Mouse (Mus musculus) layer of hippocampus, adult 2 months (tissue): ENCODE results near the gene Antxr1. TPM values are rescaled to one million over a fixed set of nuclear protein-coding genes. Genes with fewer than 3 reads are reported as not detected.

ENCODE experiments used
- DNase-seq, 2 experiments: peaks; one replicate each; pipeline ENCODE4 v3.0.0; 2022; ENCODE audit warnings: low spot score in 2 of 2
- H3K27ac ChIP-seq: fragments of 200-600 bp; 2 replicates; pipeline ENCODE4 v1.8.1; 2022
- H3K4me3 ChIP-seq: fragments of 200-600 bp; 2 replicates; pipeline ENCODE4 v1.8.1; 2022; ENCODE audit warnings: mild to moderate bottlenecking
- CTCF ChIP-seq: fragments of 200-600 bp; conservative IDR thresholded peaks from 2 replicates; pipeline ENCODE4 v1.8.1; 2022; ENCODE audit warnings: antibody characterized with exemption, mild to moderate bottlenecking, moderate library complexity
- long read RNA-seq, 2 experiments: library from polyadenylated mRNA; stranded (forward); transcript quantifications; one replicate each; pipeline ENCODE4 v2.0.0; 2021; ENCODE audit warnings: borderline mapping rate in 2 of 2
- total RNA-seq, 2 experiments: library from RNA; stranded (reverse); gene quantifications; 2 replicates each; pipeline ENCODE4 v1.2.3; 2021

Antxr1 gene
- total RNA-seq = 10 to 100 TPM in 1 of 2 experiments, 1 to 10 TPM in 1; 9.7 to 10.7 TPM
- long read RNA-seq, experiment 1, partial matches to known transcripts = 0 of 1 reads
- long read RNA-seq, experiment 1, other reads (novel, unspliced or antisense) = 1 of 1 reads
- long read RNA-seq, experiment 2 = 0 reads

GRCm38 (mm10) chr6:87335091-87335934 is at the start of gene Antxr1:
Gene Antxr1, minus strand, starts transcription at chr6:87335821.
- Histone ChIP-seq H3K27ac (peak within 1 kb of the TSS; percentile 90), H3K4me3 (peak within 1 kb of the TSS; percentile 63)
- peak; percentile 78 for TF ChIP-seq CTCF
- peak in 1 of 2 experiments; percentile 48 for DNase-seq

GRCm38 (mm10) chr6:87384761-87385160 is 49.1 kb upstream of the Antxr1 start:
- Histone ChIP-seq H3K4me3 (no peak overlapping the region; the same call in 1 of the 2 replicates), H3K27ac (no peak overlapping the region)
- peak in 1 of 2 experiments; percentile 12 for DNase-seq
- TF ChIP-seq CTCF = no peak

DNA sequence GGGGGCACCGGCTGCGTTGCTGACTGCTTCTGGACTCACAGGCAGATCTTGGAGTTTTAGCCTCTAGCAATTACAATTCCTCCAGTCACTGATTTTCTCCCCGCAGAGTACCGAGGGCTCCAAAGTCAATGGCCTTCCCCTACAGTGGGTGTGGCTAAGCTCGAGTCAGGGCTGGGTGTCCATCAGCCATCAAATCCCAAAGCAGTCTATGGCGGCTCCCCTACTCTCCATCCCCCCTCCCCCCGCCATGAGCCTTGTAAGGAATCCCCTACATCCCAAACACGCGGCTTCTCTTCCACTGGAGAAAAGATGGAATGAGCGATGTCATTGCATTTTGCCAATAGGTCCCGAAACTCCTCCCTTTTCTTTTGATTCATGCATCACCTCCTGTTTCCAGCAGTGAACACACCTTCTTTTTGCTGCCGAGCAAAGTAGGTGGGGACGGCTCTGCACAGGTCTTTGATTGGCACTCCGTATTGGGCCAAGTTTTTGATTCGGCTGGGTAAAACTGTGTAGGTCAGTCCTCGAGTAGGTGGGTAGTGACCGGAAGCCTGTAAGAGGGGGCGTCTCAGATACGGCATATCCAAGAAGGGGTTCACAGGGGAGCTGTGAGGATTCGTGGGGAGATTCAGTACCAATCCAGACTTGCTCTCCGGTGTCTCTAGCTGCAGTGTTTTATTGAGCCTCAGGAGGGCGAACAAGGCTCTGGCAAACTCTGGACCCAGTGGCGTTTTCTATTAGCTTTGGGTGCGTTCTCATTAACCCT is 48.5 kb upstream of the Antxr1 start:
- Histone ChIP-seq H3K4me3 (peak overlapping the region; percentile 42), H3K27ac (no peak overlapping the region)
- DNase-seq = no peak
- peak; percentile 80 for TF ChIP-seq CTCF

GRCm38 (mm10) chr6:87373057-87373456 is 37.4 kb upstream of the Antxr1 start, which contains the start of gene Gkn2:
Gene Gkn2, plus strand, starts transcription at chr6:87373357.
- Histone ChIP-seq H3K27ac (no peak within 1 kb of the TSS), H3K4me3 (no peak within 1 kb of the TSS)
- TF ChIP-seq CTCF = no peak
- no peak for DNase-seq

GRCm38 (mm10) chr6:87369223-87369622 is 33.6 kb upstream of the Antxr1 start:
- no peak overlapping the region for H3K27ac ChIP-seq
- TF ChIP-seq CTCF = no peak
- DNase-seq = no peak
- no peak overlapping the region for H3K4me3 ChIP-seq

GRCm38 (mm10) chr6:87354441-87354840 is 18.8 kb upstream of the Antxr1 start:
- no peak for DNase-seq
- Histone ChIP-seq H3K27ac (peak overlapping the region; percentile 25; the same call in 1 of the 2 replicates), H3K4me3 (no peak overlapping the region)
- TF ChIP-seq CTCF = no peak

GRCm38 (mm10) chr6:87350829-87351228 is 15.2 kb upstream of the Antxr1 start, which contains the start of gene Gkn1:
Gene Gkn1, minus strand, starts transcription at chr6:87350942.
- no peak for TF ChIP-seq CTCF
- Histone ChIP-seq H3K4me3 (no peak within 1 kb of the TSS), H3K27ac (no peak within 1 kb of the TSS)
- DNase-seq = no peak

DNA sequence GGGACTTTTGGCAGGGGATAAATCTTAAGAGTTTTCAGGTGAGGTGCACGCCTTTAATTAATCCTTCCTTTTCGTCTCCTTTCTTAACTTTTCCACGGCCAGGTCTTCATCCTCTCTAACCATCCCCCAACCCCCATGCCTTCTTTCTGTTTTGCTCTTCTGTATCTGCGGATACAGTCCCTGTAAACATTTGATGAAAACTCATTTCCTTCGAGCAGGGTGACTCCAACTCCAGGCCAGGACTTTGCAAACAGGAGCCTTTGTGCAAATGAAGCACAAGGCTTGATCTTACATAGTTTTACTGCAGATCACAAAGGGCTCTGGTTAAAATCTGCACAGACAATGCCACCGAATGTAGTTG is 294 bp upstream of the Antxr1 start:
- no peak for TF ChIP-seq CTCF
- H3K27ac ChIP-seq = 0 out of 2 replicates have a peak overlapping the region, but pooled peaks have one; percentile 10
- peak overlapping the region; percentile 63 for H3K4me3 ChIP-seq
- no peak for DNase-seq

DNA sequence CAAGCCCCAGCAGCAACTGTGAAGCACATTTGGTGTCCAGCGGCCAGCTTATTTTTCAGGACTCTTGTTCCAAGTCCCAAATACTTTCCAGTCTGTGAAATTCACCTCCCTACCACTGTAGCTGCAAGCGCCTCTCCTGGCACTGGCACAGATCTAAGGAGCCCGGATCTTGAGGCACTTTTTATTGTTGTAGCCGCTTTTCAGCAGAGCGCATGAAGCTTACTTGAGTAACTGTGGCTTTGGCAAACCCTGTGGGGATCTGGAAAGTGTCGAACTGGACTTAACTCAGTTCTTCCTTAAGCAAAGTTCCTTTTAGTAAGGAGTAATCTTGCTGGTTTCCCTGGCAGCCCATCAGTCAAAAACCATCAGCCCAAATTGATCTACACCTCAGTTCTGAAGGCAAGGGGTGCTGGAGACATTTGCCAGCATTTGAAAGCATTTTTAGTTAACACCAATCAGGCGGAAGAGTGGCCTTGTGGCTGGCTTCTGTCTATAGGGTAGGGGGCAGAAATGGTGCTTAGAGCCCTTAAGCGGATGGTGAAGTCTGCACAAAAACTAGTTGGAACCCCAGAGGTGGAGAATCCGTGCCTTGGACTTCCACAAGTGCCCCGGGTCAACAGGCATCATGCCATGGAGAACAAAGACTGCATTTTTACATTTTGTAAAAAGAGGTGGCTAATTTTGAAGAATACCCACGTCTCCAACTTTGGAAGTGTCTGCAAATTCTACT is 1.1 kb downstream of the Antxr1 start:
- TF ChIP-seq CTCF = peak; percentile 61
- peak in 1 of 2 experiments; percentile 32 for DNase-seq
- H3K27ac ChIP-seq = peak overlapping the region; percentile 90
- H3K4me3 ChIP-seq = peak overlapping the region; percentile 63

GRCm38 (mm10) chr6:87332380-87332779 is 3.2 kb downstream of the Antxr1 start:
- TF ChIP-seq CTCF = no peak
- no peak for DNase-seq
- H3K4me3 ChIP-seq = no peak overlapping the region
- H3K27ac ChIP-seq = no peak overlapping the region

GRCm38 (mm10) chr6:87328265-87329173 is 7.1 kb downstream of the Antxr1 start:
- no peak for TF ChIP-seq CTCF
- DNase-seq = no peak
- H3K27ac ChIP-seq = no peak overlapping the region

More at GRCm38 (mm10) chr6:87328265-87329173, 7.1 kb downstream of the Antxr1 start:
- H3K4me3 ChIP-seq = no peak overlapping the region
